Comparison of ENCODE assay signal across 10 mouse cellular contexts in the genomic region with DNA sequence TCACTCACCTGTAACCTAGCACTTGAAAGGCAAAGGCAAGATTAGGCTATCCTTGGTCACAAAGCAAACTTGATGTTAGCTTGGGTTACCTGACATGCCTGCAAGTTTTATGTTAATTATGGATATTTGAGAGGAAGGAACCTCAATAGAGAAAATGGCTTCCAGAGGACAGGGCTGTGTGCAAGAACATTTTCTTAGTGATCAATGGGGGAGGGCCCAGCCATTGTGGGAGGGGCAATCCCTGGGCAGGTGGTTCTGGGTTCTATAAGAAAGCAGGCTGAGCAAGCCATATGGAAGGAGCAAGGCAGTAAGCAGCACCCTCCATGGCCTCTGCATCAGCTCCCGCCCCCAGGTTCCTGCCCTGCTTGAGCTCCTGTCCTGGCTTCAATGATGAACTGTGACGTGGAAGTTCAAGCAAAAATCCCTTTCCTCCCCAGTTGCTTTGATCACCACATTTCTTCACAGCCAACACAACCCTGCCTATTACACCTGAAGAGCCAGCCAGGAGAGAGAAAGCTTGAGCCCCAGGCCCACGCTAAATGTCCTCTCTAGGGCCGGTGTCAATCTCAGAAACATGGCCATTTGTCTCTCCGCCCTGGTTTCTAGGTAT. TPM values are rescaled to one million over a fixed set of nuclear protein-coding genes. Genes with fewer than 3 reads are reported as not detected.
DNase-seq lines count a peak whose midpoint lies in the region; ATAC-seq and TF ChIP-seq lines count a peak whose summit lies in the region.
"Had no signal": no experiment of that assay in that cellular context is flagged by ENCODE, and none has a peak within 500 bp of the region (broad histone marks: within the 10 kb centered on the region; RNA-seq: fewer than 3 reads in every experiment).

No protein-coding gene starts in this region.

- 87% methylated on average over 5 of the region's 5 CpGs for whole genome bisulfite sequencing in heart, embryonic 11.5 days (ENCODE audit: insufficient replicate concordance)
- WGBS in lung, embryonic 15.5 days: 90% methylated on average over 5 of the region's 5 CpGs
- WGBS in limb, embryonic 10.5 days: 85% methylated on average over 5 of the region's 5 CpGs
- WGBS in stomach, embryonic 14.5 days: 85% methylated on average over 5 of the region's 5 CpGs
- WGBS in thymus, adult 2 months: 94% methylated on average over 5 of the region's 5 CpGs

- H3K27me3 ChIP-seq in heart, embryonic 11.5 days (ENCODE audit: control insufficient read depth, insufficient read depth, low read length): no peaks in the 10 kb centered on the region
- H3K27me3 ChIP-seq in lung, embryonic 15.5 days: no peaks in the 10 kb centered on the region
- no peaks in the 10 kb centered on the region for H3K27me3 ChIP-seq in limb, embryonic 10.5 days (ENCODE audit: low read depth, poor library complexity, severe bottlenecking)
- H3K27me3 ChIP-seq in stomach, embryonic 14.5 days (ENCODE audit: control insufficient read depth, insufficient read depth, low read length): no peaks in the 10 kb centered on the region
- H3K27me3 ChIP-seq in thymus, adult 2 months (ENCODE audit: control insufficient read depth, insufficient read depth, low read length): no peaks in the 10 kb centered on the region

- no peak overlapping the region for H3K9ac ChIP-seq in heart, embryonic 11.5 days (ENCODE audit: low read depth, low read length)
- H3K9ac ChIP-seq in lung, embryonic 15.5 days: no peak overlapping the region
- no peak overlapping the region for H3K9ac ChIP-seq in stomach, embryonic 14.5 days (replicated peaks; ENCODE audit: low read depth, low read length)

- H3K9me3 ChIP-seq in heart, embryonic 11.5 days (replicated peaks; ENCODE audit: control insufficient read depth, low read length): no peaks in the 10 kb centered on the region
- H3K9me3 ChIP-seq in lung, embryonic 15.5 days: no peaks in the 10 kb centered on the region
- H3K9me3 ChIP-seq in limb, embryonic 10.5 days (replicated peaks): no peaks in the 10 kb centered on the region
- no peaks in the 10 kb centered on the region for H3K9me3 ChIP-seq in stomach, embryonic 14.5 days (ENCODE audit: control insufficient read depth, low read depth, low read length)

- no peak for TF ChIP-seq CTCF in thymus, adult 2 months (IDR thresholded peaks at IDR 0.05; ENCODE audit: borderline replicate concordance, control insufficient read depth, extremely low read depth, insufficient read depth, low read length, poor library complexity)

- no peak overlapping the region for H3K4me2 ChIP-seq in heart, embryonic 11.5 days
- no peak overlapping the region for H3K4me2 ChIP-seq in lung, embryonic 15.5 days
- no peak overlapping the region for H3K4me2 ChIP-seq in stomach, embryonic 14.5 days (replicated peaks; ENCODE audit: low read depth, low read length)

- no peaks in the 10 kb centered on the region for H3K36me3 ChIP-seq in heart, embryonic 11.5 days (ENCODE audit: control insufficient read depth, insufficient read depth, low read length)
- no peaks in the 10 kb centered on the region for H3K36me3 ChIP-seq in lung, embryonic 15.5 days
- 0 out of 2 replicates have a peak, but pooled peaks cover 3% of the 10 kb centered on the region for H3K36me3 ChIP-seq in limb, embryonic 10.5 days
- no peaks in the 10 kb centered on the region for H3K36me3 ChIP-seq in stomach, embryonic 14.5 days (ENCODE audit: control insufficient read depth, insufficient read depth, low read length)
- no peaks in the 10 kb centered on the region for H3K36me3 ChIP-seq in thymus, adult 2 months (ENCODE audit: control insufficient read depth, insufficient read depth, low read length)

- intact Hi-C loops in heart, postnatal 25 days (cut with DNase I): loop anchor here (2.0 kb wide), 1 partner anchor 13 kb away; no protein-coding TSS in a partner anchor

- H3K27ac ChIP-seq in heart, embryonic 11.5 days (ENCODE audit: low read depth, low read length): 0 out of 2 replicates have a peak overlapping the region, but pooled peaks have one; percentile 65
- H3K27ac ChIP-seq in lung, embryonic 15.5 days: peak overlapping the region; percentile 64
- peak overlapping the region; percentile 57 for H3K27ac ChIP-seq in limb, embryonic 10.5 days
- peak overlapping the region; percentile 59; the same call in 1 of the 2 replicates for H3K27ac ChIP-seq in stomach, embryonic 14.5 days (ENCODE audit: low read length)
- no peak overlapping the region for H3K27ac ChIP-seq in thymus, adult 2 months (ENCODE audit: control insufficient read depth, insufficient read depth, low read length)

- no peak overlapping the region for H3K4me3 ChIP-seq in heart, embryonic 11.5 days (ENCODE audit: low read depth, low read length)
- H3K4me3 ChIP-seq in lung, embryonic 15.5 days: no peak overlapping the region
- no peak overlapping the region for H3K4me3 ChIP-seq in limb, embryonic 10.5 days
- no peak overlapping the region for H3K4me3 ChIP-seq in stomach, embryonic 14.5 days (ENCODE audit: low read depth, low read length)
- H3K4me3 ChIP-seq in thymus, adult 2 months (ENCODE audit: control insufficient read depth, insufficient read depth, low read length): no peak overlapping the region

- DNase-seq in heart, postnatal 25 days (ENCODE audit: low spot score): no peak
- DNase-seq in lung, postnatal 25 days (ENCODE audit: low spot score): no peak
- DNase-seq in limb, embryonic 10.5 days (ENCODE audit: low spot score): no peak
- DNase-seq in thymus, adult 2 months: no peak
- DNase-seq: layer of hippocampus, adult 9-11 months; lung, postnatal 4 days had no signal

- H3K4me1 ChIP-seq in heart, embryonic 11.5 days (ENCODE audit: control insufficient read depth, insufficient read depth, low read length): peaks cover 57% of the 10 kb centered on the region
- H3K4me1 ChIP-seq in lung, embryonic 15.5 days: peaks cover 70% of the 10 kb centered on the region
- peaks cover 32% of the 10 kb centered on the region for H3K4me1 ChIP-seq in limb, embryonic 10.5 days
- peaks cover 38% of the 10 kb centered on the region for H3K4me1 ChIP-seq in stomach, embryonic 14.5 days (ENCODE audit: control insufficient read depth, insufficient read depth, low read length)
- peaks cover 4% of the 10 kb centered on the region; the same call in 1 of the 2 replicates for H3K4me1 ChIP-seq in thymus, adult 2 months (replicated peaks; ENCODE audit: control insufficient read depth, insufficient read depth, low read length)

- no peak for TF ChIP-seq POLR2A in thymus, adult 2 months (IDR thresholded peaks at IDR 0.05; ENCODE audit: control insufficient read depth, extremely low read depth, insufficient read depth, low read length, poor library complexity)

- no peak for ATAC-seq in heart, embryonic 11.5 days (replicated peaks; ENCODE audit: insufficient number of reproducible peaks, low FRiP score, low TSS enrichment)
- no peak for ATAC-seq in lung, embryonic 15.5 days (ENCODE audit: borderline replicate concordance, extremely low read depth, low FRiP score, low TSS enrichment)
- ATAC-seq in stomach, embryonic 14.5 days (ENCODE audit: insufficient number of reproducible peaks, insufficient read depth, low FRiP score, low read depth): no peak
- no peak for ATAC-seq in megakaryocyte progenitor cell, adult 5-6 weeks (replicated peaks; ENCODE audit: poor library complexity)

RNA-seq across cellular contexts. Expression of a gene that starts 20.3 kb away (rescaled TPM):
- polyA plus RNA-seq in heart, embryonic 11.5 days (2014; fragmentation: Nextera tagmentation; extraction: Ambion mirVana): 113 and 140 TPM in 2 replicates
- total RNA-seq in heart, postnatal 25 days (2021): 10 to 100 TPM; 34.5 to 35.2 TPM
- polyA plus RNA-seq in lung, embryonic 15.5 days (2015; fragmentation: Nextera tagmentation; extraction: Ambion mirVana): 143 and 144 TPM in 2 replicates
- polyA plus RNA-seq in limb, embryonic 10.5 days (2016; fragmentation: Nextera tagmentation; extraction: Ambion mirVana): 129 and 139 TPM in 2 replicates
- 131 and 145 TPM in 2 replicates for polyA plus RNA-seq in stomach, embryonic 14.5 days (2014; fragmentation: Nextera tagmentation; extraction: Ambion mirVana)
- 59.7 and 63.9 TPM in 2 replicates for total RNA-seq in megakaryocyte progenitor cell, adult 5-6 weeks (2015)
- 81.8 and 83.9 TPM in 2 replicates for total RNA-seq in megakaryocyte progenitor cell, adult 5-6 weeks (2017)
- polyA plus RNA-seq in thymus, adult 2 months (2012; rRNA removed): 67.8 and 78.3 TPM in 2 replicates

RNA-seq across cellular contexts. Expression of a gene that starts 55.8 kb away (rescaled TPM):
- 0.97 and 1.5 TPM in 2 replicates for polyA plus RNA-seq in heart, embryonic 11.5 days (2014; fragmentation: Nextera tagmentation; extraction: Ambion mirVana)
- total RNA-seq in heart, postnatal 25 days (2021): 1 to 10 TPM; 2.4 to 3.6 TPM
- 4.6 and 8.2 TPM in 2 replicates for polyA plus RNA-seq in lung, embryonic 15.5 days (2015; fragmentation: Nextera tagmentation; extraction: Ambion mirVana)
- polyA plus RNA-seq in limb, embryonic 10.5 days (2016; fragmentation: Nextera tagmentation; extraction: Ambion mirVana): 0.60 and 0.80 TPM in 2 replicates
- polyA plus RNA-seq in stomach, embryonic 14.5 days (2014; fragmentation: Nextera tagmentation; extraction: Ambion mirVana): 2.9 and 4.5 TPM in 2 replicates
- 244 and 245 TPM in 2 replicates for total RNA-seq in megakaryocyte progenitor cell, adult 5-6 weeks (2015)
- total RNA-seq in megakaryocyte progenitor cell, adult 5-6 weeks (2017): 82.0 and 99.0 TPM in 2 replicates
- polyA plus RNA-seq in thymus, adult 2 months (2012; rRNA removed): 755 and 783 TPM in 2 replicates

Comparison
In these comparisons a context has a peak if more than half of its experiments do, and no peak if none do; other contexts are left out.
1. RNA of a gene that starts 55.8 kb away (polyA plus RNA-seq): 755 to 783 TPM in thymus, adult 2 months; 4.6 to 8.2 TPM in lung, embryonic 15.5 days, 2.9 to 4.5 TPM in stomach, embryonic 14.5 days, 0.97 to 1.5 TPM in heart, embryonic 11.5 days and 0.60 to 0.80 TPM in limb, embryonic 10.5 days; every median in the first group is over 10 times any median in the second.